Mouse (Mus musculus) liver, embryonic 15.5 days (tissue): ENCODE measurements at regions not wholly inside any gene's neighbourhood (a gene's known extent, or its start where the extent isn't known, plus 50 kb on each side); places are given as distances from the start of the nearest gene placed in this dataset.

Source experiments
- ATAC-seq: fragments of 200-750 bp; cut with Nextera tagmentation; 2 replicates; pipeline ENCODE4 v1.8.0; 2017; ENCODE audit warnings: moderate number of reproducible peaks, mild to moderate bottlenecking, moderate library complexity; ENCODE audit not compliant: insufficient read depth
- H3K27ac ChIP-seq: fragments of 300-500 bp; sonication (generic); replicated peaks from 2 replicates; pipeline ENCODE4 v1.5.1; 2015; ENCODE audit warnings: mild to moderate bottlenecking, inconsistent platforms
- H3K27me3 ChIP-seq: fragments of 300-500 bp; sonication (generic); 2 replicates; pipeline ENCODE4 v1.6.1; 2015; ENCODE audit warnings: mild to moderate bottlenecking, inconsistent platforms
- H3K36me3 ChIP-seq: fragments of 300-500 bp; sonication (generic); replicated peaks from 2 replicates; pipeline ENCODE4 v1.6.1; 2015; ENCODE audit warnings: moderate library complexity, mild to moderate bottlenecking, inconsistent platforms
- H3K4me1 ChIP-seq: fragments of 300-500 bp; sonication (generic); replicated peaks from 2 replicates; pipeline ENCODE4 v1.6.1; 2015; ENCODE audit warnings: inconsistent platforms
- H3K4me2 ChIP-seq: fragments of 300-500 bp; sonication (generic); 2 replicates; pipeline ENCODE4 v1.6.1; 2015; ENCODE audit warnings: moderate library complexity, mild to moderate bottlenecking, inconsistent platforms
- H3K4me3 ChIP-seq: fragments of 300-500 bp; sonication (generic); replicated peaks from 2 replicates; pipeline ENCODE4 v1.5.1; 2015; ENCODE audit warnings: mild to moderate bottlenecking, inconsistent platforms
- H3K9ac ChIP-seq: fragments of 300-500 bp; sonication (generic); 2 replicates; pipeline ENCODE4 v1.6.1; 2015; ENCODE audit warnings: moderate library complexity, mild to moderate bottlenecking, inconsistent platforms
- H3K9me3 ChIP-seq: fragments of 300-500 bp; sonication (generic); replicated peaks from 2 replicates; pipeline ENCODE4 v1.6.1; 2016; ENCODE audit warnings: inconsistent platforms
- WGBS: fragments of 180-500 bp; shearing (Covaris S2); methylation state at CpG from one replicate; pipeline ENCODE4 v1.1.7; 2015; ENCODE audit warnings: mixed read lengths; ENCODE audit not compliant: insufficient replicate concordance; 5-methylcytosine and 5-hydroxymethylcytosine counted together

DNA sequence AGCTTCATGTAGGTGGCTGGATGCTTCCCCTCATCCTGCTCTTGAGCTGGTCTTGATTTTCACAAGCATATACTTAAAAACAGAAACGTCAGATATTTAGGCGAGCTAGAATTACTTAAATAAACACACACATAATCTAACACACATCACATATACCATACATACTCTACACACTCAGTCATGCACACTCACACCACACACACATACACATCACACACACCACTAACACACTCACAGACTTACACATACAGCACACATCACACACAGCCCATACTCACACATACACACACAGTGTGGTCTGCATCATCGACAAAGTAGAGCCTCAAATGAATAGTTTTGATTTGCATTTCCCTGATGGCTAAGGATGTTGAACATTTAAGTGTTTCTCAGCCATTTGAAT is 116.9 kb downstream of the Spry2 start:
- H3K4me3 ChIP-seq, result no peak overlapping the region
- H3K27me3 ChIP-seq, result no peaks in the 10 kb centered on the region
- H3K4me1 ChIP-seq, result no peaks in the 10 kb centered on the region
- 61% methylated on average over 3 of the region's 3 CpGs for WGBS
- no peak overlapping the region for H3K9ac ChIP-seq
- H3K4me2 ChIP-seq, result no peak overlapping the region
- no peak overlapping the region for H3K27ac ChIP-seq
- no peak for ATAC-seq
- H3K36me3 ChIP-seq, result no peaks in the 10 kb centered on the region
- no peaks in the 10 kb centered on the region for H3K9me3 ChIP-seq

- no peaks in the 10 kb centered on the region for H3K27me3 ChIP-seq
- no peak overlapping the region for H3K27ac ChIP-seq
- no peak overlapping the region for H3K4me2 ChIP-seq
- no peaks in the 10 kb centered on the region for H3K4me1 ChIP-seq
- H3K9me3 ChIP-seq, result no peaks in the 10 kb centered on the region
- H3K9ac ChIP-seq, result no peak overlapping the region
- H3K36me3 ChIP-seq, result no peaks in the 10 kb centered on the region
- WGBS, result 29% methylated on average over 4 of the region's 4 CpGs
- H3K4me3 ChIP-seq, result no peak overlapping the region
- no peak for ATAC-seq
Measured at GRCm38 (mm10) chr14:105779349-105779748, 117.3 kb downstream of the Spry2 start.

DNA sequence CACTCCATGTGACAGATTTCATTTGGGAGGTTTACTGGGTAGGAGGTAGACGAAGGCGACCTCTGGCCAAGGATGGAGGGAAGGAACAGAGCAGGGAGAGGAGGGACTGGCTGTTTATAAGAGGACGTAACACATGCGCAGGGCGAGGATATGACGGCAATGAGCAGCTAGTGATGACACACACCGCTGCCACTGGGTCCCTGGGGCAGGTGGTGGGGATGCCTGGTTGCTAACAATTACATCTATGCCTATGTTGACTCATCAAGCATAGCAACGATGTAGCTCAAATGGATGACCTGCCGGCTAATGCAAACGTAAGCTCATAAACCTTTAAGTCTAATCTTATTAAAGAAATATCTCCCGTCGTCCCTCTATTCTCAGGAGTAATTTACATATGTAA is 122.9 kb downstream of the Spry2 start:
- 70% methylated on average over 12 of the region's 12 CpGs for WGBS
- Histone ChIP-seq H3K9ac (no peak overlapping the region), H3K9me3 (no peaks in the 10 kb centered on the region), H3K27me3 (no peaks in the 10 kb centered on the region), H3K4me1 (no peaks in the 10 kb centered on the region), H3K36me3 (no peaks in the 10 kb centered on the region), H3K27ac (no peak overlapping the region), H3K4me3 (no peak overlapping the region), H3K4me2 (no peak overlapping the region)
- no peak for ATAC-seq

- no peak for ATAC-seq
- 24% methylated on average over 4 of the region's 4 CpGs for WGBS
Measured at GRCm38 (mm10) chr14:105767100-105767499, 129.5 kb downstream of the Spry2 start.

DNA sequence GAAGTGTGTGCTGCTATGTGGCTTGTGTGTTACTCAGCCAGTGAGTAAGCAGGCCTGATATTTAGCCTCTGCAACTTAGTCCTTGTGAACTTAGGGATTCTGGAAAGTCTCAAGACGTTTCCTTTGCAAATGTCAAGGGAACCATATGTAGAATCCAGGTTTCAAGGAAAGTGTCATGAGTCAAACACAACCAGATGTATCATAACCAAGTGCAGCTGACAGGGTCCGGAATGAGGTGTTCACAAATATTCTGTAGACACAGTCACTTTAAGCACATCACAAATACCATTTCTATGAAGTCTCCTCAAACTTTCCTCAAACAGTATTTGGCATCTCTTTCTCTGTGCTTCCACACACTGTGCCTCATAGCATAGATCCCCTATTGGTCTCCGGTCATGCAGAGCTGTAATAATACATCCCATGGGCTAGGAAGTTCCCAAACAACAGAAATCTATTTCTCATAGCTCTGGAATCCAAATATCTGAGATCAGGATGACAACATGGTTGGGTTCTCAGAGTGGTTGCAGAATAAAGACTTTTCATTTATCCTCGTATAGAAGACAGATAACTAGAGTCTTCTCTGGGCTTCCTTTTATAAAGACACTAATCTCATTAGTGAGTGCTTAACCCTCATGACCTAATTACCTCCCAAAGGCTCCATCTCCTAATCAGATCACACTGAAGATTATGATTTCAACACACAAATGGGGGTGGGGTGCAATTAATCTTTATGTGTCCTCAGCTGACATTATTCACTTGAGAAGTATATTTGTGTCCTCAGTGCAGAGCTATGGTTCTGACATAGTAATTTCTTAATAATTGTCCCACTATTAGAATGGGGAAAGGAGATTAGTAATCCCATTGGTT is 143.9 kb downstream of the Spry2 start:
- Histone ChIP-seq H3K9me3 (no peaks in the 10 kb centered on the region), H3K4me2 (no peak overlapping the region), H3K27ac (no peak overlapping the region), H3K27me3 (no peaks in the 10 kb centered on the region), H3K36me3 (no peaks in the 10 kb centered on the region), H3K4me1 (no peaks in the 10 kb centered on the region), H3K4me3 (no peak overlapping the region), H3K9ac (no peak overlapping the region)
- 51% methylated on average over 4 of the region's 4 CpGs for WGBS
- ATAC-seq, result no peak

More at GRCm38 (mm10) chr14:105767100-105767499, 129.5 kb downstream of the Spry2 start:
- Histone ChIP-seq H3K9me3 (no peaks in the 10 kb centered on the region), H3K4me3 (no peak overlapping the region), H3K4me2 (no peak overlapping the region), H3K27ac (no peak overlapping the region), H3K9ac (no peak overlapping the region), H3K4me1 (no peaks in the 10 kb centered on the region), H3K36me3 (no peaks in the 10 kb centered on the region), H3K27me3 (no peaks in the 10 kb centered on the region)

DNA sequence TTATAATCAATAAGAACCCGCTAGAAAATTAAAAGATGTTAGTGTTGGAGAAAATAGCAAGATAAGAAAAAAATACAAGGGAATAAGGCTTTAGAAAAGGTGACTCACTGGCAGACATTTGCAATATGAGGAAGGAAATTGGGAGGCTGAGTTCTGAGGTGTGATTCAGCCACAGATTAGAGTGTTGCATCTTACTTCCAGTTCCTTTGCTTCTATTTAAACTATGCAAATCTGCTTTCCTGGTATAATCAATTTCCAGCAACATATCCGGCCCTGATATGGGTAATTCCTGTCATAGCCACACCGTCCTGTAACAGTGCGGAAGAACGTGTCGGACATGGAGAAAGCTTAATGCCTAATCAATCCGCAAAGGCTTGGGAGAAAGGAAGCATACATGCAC is 144.9 kb downstream of the Spry2 start:
- Histone ChIP-seq H3K9ac (no peak overlapping the region), H3K4me1 (no peaks in the 10 kb centered on the region), H3K9me3 (no peaks in the 10 kb centered on the region), H3K4me2 (no peak overlapping the region), H3K27me3 (no peaks in the 10 kb centered on the region), H3K27ac (no peak overlapping the region), H3K4me3 (no peak overlapping the region), H3K36me3 (no peaks in the 10 kb centered on the region)
- WGBS, result 35% methylated on average over 7 of the region's 7 CpGs
- no peak for ATAC-seq

- H3K27me3 ChIP-seq, result no peaks in the 10 kb centered on the region
- H3K4me2 ChIP-seq, result no peak overlapping the region
- no peak overlapping the region for H3K27ac ChIP-seq
- no peaks in the 10 kb centered on the region for H3K4me1 ChIP-seq
- ATAC-seq, result no peak
- H3K9ac ChIP-seq, result no peak overlapping the region
- 52% methylated on average over 2 of the region's 2 CpGs for WGBS
- no peak overlapping the region for H3K4me3 ChIP-seq
- no peaks in the 10 kb centered on the region for H3K36me3 ChIP-seq
- no peaks in the 10 kb centered on the region for H3K9me3 ChIP-seq
Measured at GRCm38 (mm10) chr14:105744578-105744977, 152.0 kb downstream of the Spry2 start.

GRCm38 (mm10) chr14:105744125-105744524 is 152.5 kb downstream of the Spry2 start:
- WGBS, result 73% methylated on average over 3 of the region's 3 CpGs
- no peaks in the 10 kb centered on the region for H3K9me3 ChIP-seq
- no peaks in the 10 kb centered on the region for H3K27me3 ChIP-seq
- no peak overlapping the region for H3K9ac ChIP-seq
- no peak overlapping the region for H3K4me3 ChIP-seq
- no peaks in the 10 kb centered on the region for H3K36me3 ChIP-seq
- no peak overlapping the region for H3K27ac ChIP-seq
- ATAC-seq, result no peak
- no peak overlapping the region for H3K4me2 ChIP-seq
- H3K4me1 ChIP-seq, result no peaks in the 10 kb centered on the region

DNA sequence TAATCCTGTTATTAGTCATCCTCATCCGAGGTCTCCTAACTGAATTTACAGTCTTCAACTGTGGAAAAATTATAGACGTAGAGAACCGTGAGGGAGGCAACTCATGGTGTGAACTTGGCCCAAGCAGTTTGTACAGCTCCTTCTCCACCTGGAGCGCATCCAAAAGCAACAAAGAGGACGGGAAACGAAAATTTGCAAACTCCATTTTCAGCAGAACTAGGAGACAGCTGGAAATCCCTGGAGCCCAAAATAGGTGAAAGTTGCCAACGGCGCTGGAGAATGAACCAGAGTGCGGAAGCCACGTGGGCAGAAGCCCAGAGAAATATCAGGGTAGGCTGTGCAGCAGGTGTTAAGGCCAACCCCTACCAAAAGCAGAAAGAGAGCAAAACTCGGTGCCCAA is 155.7 kb downstream of the Spry2 start:
- no peak for ATAC-seq
- no peaks in the 10 kb centered on the region for H3K27me3 ChIP-seq
- no peaks in the 10 kb centered on the region for H3K36me3 ChIP-seq
- WGBS, result 63% methylated on average over 11 of the region's 11 CpGs
- no peaks in the 10 kb centered on the region for H3K9me3 ChIP-seq
- no peak overlapping the region for H3K4me3 ChIP-seq
- H3K27ac ChIP-seq, result no peak overlapping the region
- no peak overlapping the region for H3K4me2 ChIP-seq
- H3K4me1 ChIP-seq, result no peaks in the 10 kb centered on the region
- H3K9ac ChIP-seq, result no peak overlapping the region

DNA sequence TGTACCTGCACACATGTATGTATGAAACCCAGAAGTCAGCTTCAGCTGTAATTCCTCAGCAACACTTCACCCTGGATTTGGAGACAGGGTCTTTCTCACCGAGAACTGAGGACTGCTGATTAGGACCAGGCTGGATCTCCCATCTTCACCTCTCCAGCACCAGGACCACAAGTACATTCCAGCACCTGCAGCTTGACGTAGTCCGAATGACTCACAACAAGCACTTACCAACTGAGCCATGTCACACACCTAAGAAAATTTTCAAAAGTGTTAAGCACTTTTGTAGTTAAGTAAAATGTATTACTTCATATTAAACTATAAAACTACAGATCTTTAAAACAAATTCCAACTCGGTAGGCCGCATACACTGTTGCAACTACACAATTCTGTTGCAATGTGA is 158.1 kb downstream of the Spry2 start:
- no peak for ATAC-seq
- Histone ChIP-seq H3K36me3 (no peaks in the 10 kb centered on the region), H3K9me3 (no peaks in the 10 kb centered on the region), H3K4me2 (no peak overlapping the region), H3K9ac (no peak overlapping the region), H3K27me3 (no peaks in the 10 kb centered on the region), H3K4me1 (no peaks in the 10 kb centered on the region; the same call in 1 of the 2 replicates), H3K4me3 (no peak overlapping the region), H3K27ac (no peak overlapping the region)
- WGBS, result 68% methylated on average over 5 of the region's 5 CpGs

DNA sequence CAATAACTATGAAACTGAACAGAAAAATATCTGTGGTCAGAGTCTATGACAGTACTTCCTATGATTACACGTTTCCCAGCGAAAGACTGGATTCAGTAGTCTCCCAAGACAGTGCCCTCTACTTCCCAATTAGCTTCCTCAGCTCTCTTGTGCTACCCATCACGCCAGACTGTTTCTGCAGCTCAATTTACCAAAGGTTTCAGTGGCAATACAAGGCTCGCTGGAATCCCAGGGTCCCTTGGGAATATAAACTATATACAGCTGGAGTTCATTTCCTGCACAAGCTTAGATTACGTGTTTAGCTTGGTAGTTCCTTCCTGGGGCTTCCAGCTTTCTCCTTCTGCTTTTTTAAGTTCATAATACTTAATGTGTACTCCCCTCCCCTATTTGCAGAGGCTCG is 160.3 kb downstream of the Spry2 start:
- Histone ChIP-seq H3K4me1 (peaks cover 1% of the 10 kb centered on the region; the same call in 1 of the 2 replicates), H3K27ac (no peak overlapping the region), H3K27me3 (no peaks in the 10 kb centered on the region), H3K4me3 (no peak overlapping the region), H3K9me3 (no peaks in the 10 kb centered on the region), H3K9ac (no peak overlapping the region), H3K4me2 (peak overlapping the region; percentile 3; the same call in 1 of the 2 replicates), H3K36me3 (no peaks in the 10 kb centered on the region)
- ATAC-seq, result no peak
- 19% methylated on average over 6 of the region's 6 CpGs for WGBS

- H3K9me3 ChIP-seq, result no peaks in the 10 kb centered on the region
- WGBS, result 49% methylated on average over 7 of the region's 7 CpGs
- H3K4me3 ChIP-seq, result no peak overlapping the region
- no peak overlapping the region for H3K9ac ChIP-seq
- H3K4me2 ChIP-seq, result no peak overlapping the region
- H3K4me1 ChIP-seq, result peaks cover 7% of the 10 kb centered on the region
- no peak for ATAC-seq
- no peak overlapping the region for H3K27ac ChIP-seq
- H3K36me3 ChIP-seq, result no peaks in the 10 kb centered on the region
- no peaks in the 10 kb centered on the region for H3K27me3 ChIP-seq
Measured at GRCm38 (mm10) chr14:105734291-105734690, 162.3 kb downstream of the Spry2 start.
